Mouse (Mus musculus) liver, postnatal 0 days (tissue): ENCODE measurements around the gene Tnfrsf26.

ENCODE experiments used
- CTCF ChIP-seq: sonication (generic); IDR thresholded peaks from 2 replicates; pipeline ENCODE4 v1.5.1; 2016; ENCODE audit warnings: antibody characterized with exemption, low read depth
- EP300 ChIP-seq: IDR thresholded peaks from 2 replicates; pipeline ENCODE4 v1.6.1; 2016; ENCODE audit warnings: antibody characterized with exemption, low read depth, mild to moderate bottlenecking

- TF ChIP-seq CTCF (no peak), EP300 (no peak)
Measured at GRCm38 (mm10) chr7:143625151-143625550, 3.4 kb downstream of the Tnfrsf26 start.
